Mouse (Mus musculus) liver, embryonic 18 days (tissue): ENCODE results near the gene Cmtr1. TPM values are rescaled to one million over a fixed set of nuclear protein-coding genes. Genes with fewer than 3 reads are reported as not detected.

Experiments used
- polyA plus RNA-seq: library from polyadenylated mRNA; depleted of rRNA; stranded (reverse); fragments of >200 nt; gene quantifications from 2 replicates; pipeline ENCODE4 v1.2.3, GENCODE M21; 2012; rRNA removed

Gene Cmtr1
- polyA plus RNA-seq = 24.5 and 28.2 TPM in 2 replicates

GRCm38 (mm10) chr17:29660076-29660761 is at the start of gene Cmtr1:
Gene Cmtr1 (plus strand): TSS chr17:29660595.

DNA sequence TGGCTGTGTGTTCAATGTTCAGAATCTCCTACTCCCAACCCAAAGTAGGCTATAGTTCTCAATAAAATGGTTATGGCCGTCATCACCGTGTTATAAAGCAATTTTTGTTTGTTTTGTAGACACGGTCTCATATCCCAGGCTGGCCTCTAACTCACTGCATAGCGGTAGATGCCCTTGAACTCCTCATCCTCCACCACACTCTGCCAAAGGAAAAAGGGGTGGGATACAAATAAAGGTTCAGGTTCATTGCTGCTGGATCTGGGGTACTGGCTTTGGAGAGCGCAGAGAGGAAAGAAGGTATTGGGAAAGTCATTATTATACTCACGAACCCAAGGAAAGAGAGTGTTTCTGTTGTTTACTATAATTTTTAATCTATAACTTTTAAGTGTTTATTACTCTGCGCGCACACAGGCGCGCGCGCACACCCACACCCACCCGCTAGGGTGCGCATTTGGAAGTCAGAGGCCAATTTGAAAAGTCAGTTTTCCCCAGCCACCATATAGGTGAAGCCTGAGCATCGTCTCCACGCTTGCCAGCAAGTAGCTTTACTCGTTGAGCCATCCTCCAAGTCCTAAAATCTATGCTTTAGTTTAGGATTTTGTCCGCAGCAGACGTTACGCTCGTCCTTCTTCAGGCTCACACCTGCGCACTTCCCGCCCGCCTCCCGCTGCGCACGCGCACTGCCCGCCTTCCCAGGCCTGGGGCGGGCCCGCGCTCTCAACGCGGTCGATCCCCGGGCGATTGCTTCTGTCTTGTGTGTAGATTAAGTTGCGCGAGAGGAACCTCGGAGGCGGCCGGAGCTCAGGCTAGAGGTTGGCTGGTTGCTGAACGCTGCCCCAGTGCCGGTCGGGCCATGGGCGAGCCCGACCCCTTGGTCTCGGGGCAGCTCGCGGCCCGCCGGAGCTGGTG is 46.0 kb upstream of the Cmtr1 start, which contains the start of the genes Rnf8 and Gm28043:
Gene Rnf8, plus strand, starts transcription at position 676 of the 909 bp plus-strand sequence.
Gene Gm28043, plus strand, starts transcription at position 762 of the 909 bp plus-strand sequence.

GRCm38 (mm10) chr17:29716732-29717445 is 56.5 kb downstream of the Cmtr1 start, which contains the start of gene Ccdc167:
Gene Ccdc167 (minus strand): TSS chr17:29717044.

Other genes starting within 250 kb of the Cmtr1 start
- 49.7 and 60.0 TPM in 2 replicates for gene Pim1, start 169.8 kb upstream of the Cmtr1 start, polyA plus RNA-seq
- not detected in 2 replicates for gene Gm17657, start 111.0 kb upstream of the Cmtr1 start, polyA plus RNA-seq
- gene Tbc1d22b, start 110.8 kb upstream of the Cmtr1 start, polyA plus RNA-seq = 3.3 and 3.7 TPM in 2 replicates
- gene Tmem217, start 108.2 kb upstream of the Cmtr1 start, polyA plus RNA-seq = 0.04 TPM in 1 of 2 replicates, not detected in the other
- gene Rnf8, start 45.8 kb upstream of the Cmtr1 start, polyA plus RNA-seq = 14.1 and 14.9 TPM in 2 replicates
- 1.6 and 1.9 TPM in 2 replicates for gene Gm28043, start 45.7 kb upstream of the Cmtr1 start, polyA plus RNA-seq
- gene Ccdc167, start 56.4 kb downstream of the Cmtr1 start, polyA plus RNA-seq = 7.6 and 8.9 TPM in 2 replicates